Mouse (Mus musculus): ENCODE results near the gene Rpl15. TPM values are rescaled to one million over a fixed set of nuclear protein-coding genes. Genes with fewer than 3 reads are reported as not detected.

Rpl15 gene
- total and polyA plus RNA-seq, 3 experiments, result 1,059 to 2,467 (median 2,059) TPM

DNA sequence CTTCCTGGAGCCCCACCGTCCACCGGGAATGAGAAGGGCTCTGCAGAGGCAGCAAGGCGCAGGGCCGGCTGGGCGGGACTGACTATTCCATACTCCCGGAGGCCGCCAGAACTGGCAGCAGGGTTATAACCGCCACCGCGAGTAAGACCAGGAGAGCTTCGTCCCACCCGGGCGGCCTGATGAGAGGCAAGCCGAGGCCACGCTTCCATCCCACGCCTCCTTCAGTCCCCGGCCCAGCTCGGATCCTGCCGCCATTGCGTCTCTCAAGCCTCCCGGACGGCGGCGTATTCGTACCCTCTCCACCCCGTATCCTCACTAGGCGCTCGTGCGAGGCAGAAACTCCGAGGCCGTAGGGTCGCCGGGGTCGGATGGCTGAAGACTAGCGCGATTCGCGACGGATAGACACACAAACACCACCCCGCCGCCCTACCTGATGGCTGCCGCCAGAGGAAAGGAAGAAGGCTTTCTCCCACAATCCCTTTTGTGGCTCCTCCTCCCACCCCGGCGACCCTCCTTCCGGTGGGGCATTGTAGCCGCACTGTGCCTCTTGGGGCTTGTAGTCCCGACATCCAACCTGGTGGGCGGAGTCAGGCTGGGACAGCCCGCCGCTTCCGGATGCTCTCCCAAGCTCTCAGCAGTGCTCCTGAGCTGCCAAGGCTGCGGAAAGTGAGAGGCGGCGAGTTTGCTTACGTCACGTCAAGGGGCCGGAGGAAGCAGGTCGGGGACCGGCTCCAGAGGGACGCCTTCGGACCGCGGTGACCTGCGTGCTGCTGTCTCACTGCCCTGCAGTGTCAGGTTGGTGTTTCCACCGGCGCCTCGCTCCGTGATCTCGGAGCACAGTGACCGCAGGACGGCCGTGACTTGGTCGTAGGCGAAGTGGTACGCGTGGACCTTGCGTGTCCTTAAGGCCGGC, at the start of gene Rpl15, which contains the start of gene Nkiras1 (continued):
- TF ChIP-seq RAD21 (IDR thresholded peaks at IDR 0.05; ENCODE audit: low read depth, low read length), result no peak

DNA sequence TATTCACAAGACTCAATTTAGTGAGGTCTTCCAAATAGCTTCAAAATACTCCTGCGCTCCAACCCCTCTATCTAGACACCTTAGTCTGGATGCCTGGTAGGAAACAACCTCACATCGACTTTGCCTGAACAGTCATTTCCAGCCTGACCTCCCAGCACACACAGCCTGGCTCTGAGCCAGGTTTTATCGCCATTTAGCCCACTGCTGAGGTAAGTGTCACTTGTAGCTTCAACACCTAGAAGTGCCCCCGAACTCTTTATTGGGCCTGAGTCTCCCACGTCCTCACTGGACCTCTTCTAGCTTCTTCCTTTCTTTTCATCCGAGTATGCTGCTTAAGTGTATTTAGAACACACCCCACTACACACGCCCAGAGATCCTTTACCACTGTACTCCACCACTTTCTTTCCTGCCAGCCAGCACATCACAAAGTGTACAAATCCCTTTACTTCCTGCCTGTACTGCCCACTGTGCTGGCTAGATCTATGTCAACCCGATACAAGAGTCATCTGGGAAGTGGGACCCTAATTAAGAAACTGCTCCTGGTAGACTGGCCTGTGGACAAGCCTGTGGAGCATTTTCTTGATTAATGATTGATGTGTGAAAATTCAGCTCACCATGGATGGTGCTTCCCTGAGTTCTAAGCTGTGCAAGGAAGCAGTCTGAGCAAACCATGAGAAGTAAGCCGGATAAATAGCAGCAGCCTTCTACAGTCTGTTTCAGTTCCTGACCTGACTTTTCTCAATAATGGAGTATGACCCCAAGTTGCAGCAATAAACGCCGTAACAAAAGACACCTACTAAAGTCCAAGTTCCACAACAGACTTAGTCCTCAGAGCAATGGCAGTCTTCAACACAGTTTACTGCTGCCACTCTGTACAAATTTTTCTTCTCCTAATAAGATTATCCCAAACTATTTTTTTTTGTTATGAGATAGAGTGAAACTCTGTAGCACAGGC, 46.5 kb upstream of the Rpl15 start:
- H3K9me3 ChIP-seq (replicated peaks; ENCODE audit: low read length), result no peaks in the 10 kb centered on the region
- DNase-seq (ENCODE audit: extremely low read depth), result no peak
- TF ChIP-seq GABPA (IDR thresholded peaks at IDR 0.05; ENCODE audit: insufficient replicate concordance, low read depth, low read length) (no peak), KAT2A (IDR thresholded peaks at IDR 0.05; ENCODE audit: insufficient replicate concordance, low read length) (no peak), RAD21 (IDR thresholded peaks at IDR 0.05; ENCODE audit: low read depth, low read length) (no peak), MEF2A (IDR thresholded peaks at IDR 0.05; ENCODE audit: borderline replicate concordance, low read depth, low read length) (no peak), SIN3A (IDR thresholded peaks at IDR 0.05; ENCODE audit: low read length) (no peak), MAFK (IDR thresholded peaks at IDR 0.05; ENCODE audit: insufficient replicate concordance, low read length) (no peak), ZNF384 (IDR thresholded peaks at IDR 0.05; ENCODE audit: low read depth, low read length) (no peak), TCF12 (IDR thresholded peaks at IDR 0.05; ENCODE audit: low read depth, low read length) (no peak), NRF1 (IDR thresholded peaks at IDR 0.05; ENCODE audit: low read depth, low read length) (no peak), CHD1 (IDR thresholded peaks at IDR 0.05; ENCODE audit: low read depth, low read length) (no peak), PAX5 (IDR thresholded peaks at IDR 0.05; ENCODE audit: low read length) (no peak), USF2 (conservative IDR thresholded peaks at IDR 0.05; ENCODE audit: low read depth, low read length) (no peak)
- peaks cover 2 to 14% of the 10 kb centered on the region in 2 experiments; a peak in 1 of 4 replicates for H3K4me1 ChIP-seq (ENCODE audit: control insufficient read depth in 1 of 2, insufficient read depth in 2 of 2)
- no peak overlapping the region for H3K9ac ChIP-seq (ENCODE audit: insufficient read depth, low read depth)
- H3K79me2 ChIP-seq (replicated peaks; ENCODE audit: control insufficient read depth, extremely low read depth, insufficient read depth, poor library complexity, severe bottlenecking), result peaks cover 2% of the 10 kb centered on the region; the same call in 1 of the 2 replicates
- no peak overlapping the region for H3K4me2 ChIP-seq (ENCODE audit: insufficient read depth, low read depth, poor library complexity, severe bottlenecking)
- no peaks in the 10 kb centered on the region for H3K27me3 ChIP-seq (replicated peaks)
- no peak overlapping the region for H3K4me3 ChIP-seq (replicated peaks in 1 of 3; ENCODE audit: low read depth in 2 of 3, low read length in 2 of 3, poor library complexity in 1 of 3)
- in situ Hi-C loops (cut with MboI; ENCODE audit: low pct_ligation_motif_present, low pct_unique_long_range_greater_than_20kb, low sequenced_read_pairs) (no loop called here), dilution Hi-C loops (cut with MboI; ENCODE audit: extremely low pct_ligation_motif_present, extremely low pct_unique_long_range_greater_than_20kb, low sequenced_read_pairs) (no loop called here)
- peaks cover 13 to 77% of the 10 kb centered on the region in 2 experiments for H3K36me3 ChIP-seq (replicated peaks in 1 of 2; ENCODE audit: control insufficient read depth in 1 of 2, insufficient read depth in 1 of 2, low read length in 1 of 2)
- no peak overlapping the region for H3K27ac ChIP-seq (ENCODE audit: insufficient read depth, low read depth)

DNA sequence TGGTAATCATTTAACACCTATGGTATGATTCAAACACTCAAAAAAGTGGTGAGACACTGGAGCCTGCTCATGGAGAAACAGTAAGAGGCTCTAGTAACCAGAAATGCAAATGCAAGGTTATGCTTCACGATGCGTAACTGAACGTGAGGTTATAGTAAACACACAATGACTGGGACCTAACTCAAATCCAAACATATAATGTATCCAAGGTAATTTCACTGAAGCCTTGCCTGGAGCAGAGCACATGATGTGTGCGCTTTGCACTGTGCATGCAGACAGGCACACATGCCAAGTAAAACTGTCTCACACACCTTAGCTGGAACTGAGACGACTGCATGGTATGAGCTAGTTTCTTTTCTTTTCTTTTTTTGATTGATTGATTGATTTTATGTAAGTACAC, 33.0 kb upstream of the Rpl15 start:
- Histone ChIP-seq H3K9me3 (replicated peaks; ENCODE audit: low read length) (no peaks in the 10 kb centered on the region), H3K4me3 (replicated peaks in 1 of 3; ENCODE audit: low read depth in 2 of 3, low read length in 2 of 3, poor library complexity in 1 of 3) (no peak overlapping the region)

More for the DNA sequence above, 33.0 kb upstream of the Rpl15 start:
- Histone ChIP-seq H3K79me2 (replicated peaks; ENCODE audit: control insufficient read depth, extremely low read depth, insufficient read depth, poor library complexity, severe bottlenecking) (0 out of 2 replicates have a peak, but pooled peaks cover 3% of the 10 kb centered on the region), H3K9ac (ENCODE audit: insufficient read depth, low read depth) (no peak overlapping the region), H3K27ac (ENCODE audit: insufficient read depth, low read depth) (no peak overlapping the region), H3K27me3 (replicated peaks) (no peaks in the 10 kb centered on the region), H3K36me3 (replicated peaks in 1 of 2; ENCODE audit: control insufficient read depth in 1 of 2, insufficient read depth in 1 of 2, low read length in 1 of 2) (peaks cover 3 to 48% of the 10 kb centered on the region in 2 experiments), H3K4me2 (ENCODE audit: insufficient read depth, low read depth, poor library complexity, severe bottlenecking) (no peak overlapping the region), H3K4me1 (ENCODE audit: control insufficient read depth in 1 of 2, insufficient read depth in 2 of 2) (peaks cover 3 to 40% of the 10 kb centered on the region in 2 experiments)
- peak; percentile 47 for DNase-seq (ENCODE audit: extremely low read depth)
- TF ChIP-seq BHLHE40 (IDR thresholded peaks at IDR 0.05; ENCODE audit: low read depth, low read length) (peak; percentile 74), CHD1 (IDR thresholded peaks at IDR 0.05; ENCODE audit: low read depth, low read length) (no peak)
- dilution Hi-C loops (cut with MboI; ENCODE audit: extremely low pct_ligation_motif_present, extremely low pct_unique_long_range_greater_than_20kb, low sequenced_read_pairs), result no loop called here
- in situ Hi-C loops (cut with MboI; ENCODE audit: low pct_ligation_motif_present, low pct_unique_long_range_greater_than_20kb, low sequenced_read_pairs), result no loop called here

All from CH12.LX (cell line).